Mouse (Mus musculus): Measurements from ENCODE around the gene Skp1a. TPM values are rescaled to one million over a fixed set of nuclear protein-coding genes. Genes with fewer than 3 reads are reported as not detected.
"Not testable (repeated sequence)": the region's sequence is repeated elsewhere in the genome, so short reads cannot be mapped to it uniquely, and the experiment has no call there.

The Skp1a gene
- 1,143 and 1,208 TPM in 2 replicates for polyA plus RNA-seq (2015; fragmentation: Nextera tagmentation; extraction: Ambion mirVana)

GRCm38 (mm10) chr11:52231606-52232541 lies at the start of gene Skp1a:
Gene Skp1a, plus strand, starts transcription at chr11:52231995.
- Histone ChIP-seq H3K4me3 (replicated peaks; ENCODE audit: low read length) (peak within 1 kb of the TSS; percentile 99), H3K9me3 (ENCODE audit: control insufficient read depth, low read length) (no peaks in the 10 kb centered on the region), H3K4me1 (replicated peaks; ENCODE audit: control insufficient read depth, insufficient read depth, low read length) (peaks cover 19% of the 10 kb centered on the region), H3K9ac (replicated peaks; ENCODE audit: low read depth, low read length) (peak within 1 kb of the TSS; percentile 99), H3K27me3 (replicated peaks; ENCODE audit: control insufficient read depth, insufficient read depth, low read length) (no peaks in the 10 kb centered on the region), H3K4me2 (ENCODE audit: low read length) (peak within 1 kb of the TSS; percentile 63), H3K36me3 (ENCODE audit: control insufficient read depth, insufficient read depth) (no peaks in the 10 kb centered on the region), H3K27ac (ENCODE audit: low read length) (peak within 1 kb of the TSS; percentile 100)
- under 1% methylated on average over 87 of the region's 87 CpGs for WGBS
- peak; percentile 91 for ATAC-seq

DNA sequence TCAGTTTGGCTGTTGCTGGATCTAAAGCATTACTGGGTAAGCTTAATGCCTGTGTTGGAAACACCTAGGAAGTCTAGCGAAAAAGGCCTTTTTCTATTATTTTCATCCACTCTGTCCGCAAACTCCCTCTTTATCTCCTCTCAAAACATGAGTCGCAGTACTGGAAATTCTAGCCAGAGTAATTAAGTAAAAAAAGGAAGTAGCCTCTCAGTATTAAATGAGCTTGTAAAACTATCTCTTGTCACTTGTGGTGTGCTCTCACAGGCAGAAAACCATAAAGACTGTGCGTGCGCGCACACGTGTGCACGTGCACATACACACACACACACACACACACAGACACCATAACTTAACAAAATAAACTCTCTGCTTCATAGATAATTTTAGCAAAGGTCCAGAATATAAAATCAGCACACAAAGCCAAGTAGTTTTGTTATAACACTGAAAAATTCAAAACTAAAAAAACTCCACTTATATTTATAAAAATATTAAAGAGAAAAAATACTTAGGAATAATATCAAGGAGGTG lies 35.2 kb upstream of the Skp1a start:
- 93% methylated on average over 8 of the region's 8 CpGs for WGBS
- H3K9me3 ChIP-seq (ENCODE audit: control insufficient read depth, low read length); H3K27me3 ChIP-seq (replicated peaks; ENCODE audit: control insufficient read depth, insufficient read depth, low read length); H3K4me3 ChIP-seq (replicated peaks; ENCODE audit: low read length); ATAC-seq; H3K9ac ChIP-seq (replicated peaks; ENCODE audit: low read depth, low read length); H3K36me3 ChIP-seq (ENCODE audit: control insufficient read depth, insufficient read depth); H3K4me2 ChIP-seq (ENCODE audit: low read length); H3K27ac ChIP-seq (ENCODE audit: low read length); H3K4me1 ChIP-seq (replicated peaks; ENCODE audit: control insufficient read depth, insufficient read depth, low read length): not testable (repeated sequence)

DNA sequence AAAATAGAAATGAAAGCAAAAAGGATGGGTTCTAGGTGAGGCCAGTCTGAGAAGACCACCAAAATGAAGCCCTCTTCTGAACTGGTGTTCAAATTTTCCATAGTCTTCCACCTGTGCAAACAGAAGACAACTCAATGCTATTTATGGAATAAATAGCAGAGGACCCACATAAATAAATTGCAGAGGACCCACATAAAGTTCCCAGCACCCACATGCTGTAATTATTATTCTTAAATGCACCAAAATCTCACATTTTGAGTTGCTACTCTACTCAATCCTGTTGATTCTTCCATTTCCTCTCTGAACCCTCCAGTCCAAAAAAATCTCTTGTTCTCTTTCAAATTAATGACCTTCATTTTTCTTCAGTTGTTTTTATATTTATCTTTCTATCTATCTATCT lies 17.9 kb upstream of the Skp1a start, which contains the start of gene Olfr1371:
TSS of gene Olfr1371 (minus strand) at position 101 of the 400 bp plus-strand sequence.
- Histone ChIP-seq H3K4me3 (replicated peaks; ENCODE audit: low read length) (no peak within 1 kb of the TSS), H3K27ac (ENCODE audit: low read length) (no peak within 1 kb of the TSS), H3K36me3 (ENCODE audit: control insufficient read depth, insufficient read depth) (no peaks in the 10 kb centered on the region), H3K27me3 (replicated peaks; ENCODE audit: control insufficient read depth, insufficient read depth, low read length) (no peaks in the 10 kb centered on the region), H3K4me1 (replicated peaks; ENCODE audit: control insufficient read depth, insufficient read depth, low read length) (no peaks in the 10 kb centered on the region), H3K9ac (replicated peaks; ENCODE audit: low read depth, low read length) (no peak within 1 kb of the TSS), H3K4me2 (ENCODE audit: low read length) (no peak within 1 kb of the TSS), H3K9me3 (ENCODE audit: control insufficient read depth, low read length) (no peaks in the 10 kb centered on the region)
- ATAC-seq: no peak

- Histone ChIP-seq H3K9me3 (ENCODE audit: control insufficient read depth, low read length) (no peaks in the 10 kb centered on the region), H3K9ac (replicated peaks; ENCODE audit: low read depth, low read length) (no peak overlapping the region), H3K4me2 (ENCODE audit: low read length) (0 out of 2 replicates have a peak overlapping the region, but pooled peaks have one; percentile 18), H3K4me1 (replicated peaks; ENCODE audit: control insufficient read depth, insufficient read depth, low read length) (no peaks in the 10 kb centered on the region), H3K27me3 (replicated peaks; ENCODE audit: control insufficient read depth, insufficient read depth, low read length) (no peaks in the 10 kb centered on the region; the same call in 1 of the 2 replicates), H3K4me3 (replicated peaks; ENCODE audit: low read length) (no peak overlapping the region), H3K27ac (ENCODE audit: low read length) (no peak overlapping the region), H3K36me3 (ENCODE audit: control insufficient read depth, insufficient read depth) (no peaks in the 10 kb centered on the region)
- peak; percentile 78 for ATAC-seq
- WGBS: 10% methylated on average over 4 of the region's 4 CpGs
These were observed 11.5 kb upstream of the Skp1a start for GRCm38 (mm10) chr11:52220282-52220681.

DNA sequence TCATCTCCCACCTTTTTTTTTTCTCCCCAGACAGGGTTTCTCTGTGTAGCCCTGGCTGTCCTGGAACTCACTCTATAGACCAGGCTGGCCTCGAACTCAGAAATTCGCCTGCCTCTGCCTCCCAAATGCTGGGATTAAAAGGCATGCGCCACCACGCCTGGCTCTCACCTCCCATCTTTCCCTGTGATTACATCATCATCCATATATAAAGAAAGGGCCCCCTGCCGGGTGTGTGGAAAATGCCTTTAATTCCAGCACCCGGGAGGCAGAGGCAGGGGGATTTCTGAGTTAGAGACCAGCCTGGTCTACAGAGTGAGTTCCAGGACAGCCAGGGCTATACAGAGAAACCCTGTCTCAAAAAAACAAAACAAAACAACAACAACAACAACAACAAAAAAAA lies 9.9 kb upstream of the Skp1a start:
- WGBS: 85% methylated on average over 6 of the region's 6 CpGs
- ATAC-seq; H3K4me1 ChIP-seq (replicated peaks; ENCODE audit: control insufficient read depth, insufficient read depth, low read length); H3K9me3 ChIP-seq (ENCODE audit: control insufficient read depth, low read length); H3K27ac ChIP-seq (ENCODE audit: low read length); H3K27me3 ChIP-seq (replicated peaks; ENCODE audit: control insufficient read depth, insufficient read depth, low read length); H3K4me2 ChIP-seq (ENCODE audit: low read length); H3K9ac ChIP-seq (replicated peaks; ENCODE audit: low read depth, low read length); H3K36me3 ChIP-seq (ENCODE audit: control insufficient read depth, insufficient read depth); H3K4me3 ChIP-seq (replicated peaks; ENCODE audit: low read length): not testable (repeated sequence)

GRCm38 (mm10) chr11:52222891-52223290 lies 8.9 kb upstream of the Skp1a start:
- no peak for ATAC-seq
- 79% methylated on average over 6 of the region's 6 CpGs for WGBS
- H3K4me1 ChIP-seq (replicated peaks; ENCODE audit: control insufficient read depth, insufficient read depth, low read length): no peaks in the 10 kb centered on the region
- no peaks in the 10 kb centered on the region; the same call in 1 of the 2 replicates for H3K27me3 ChIP-seq (replicated peaks; ENCODE audit: control insufficient read depth, insufficient read depth, low read length)
- no peaks in the 10 kb centered on the region for H3K9me3 ChIP-seq (ENCODE audit: control insufficient read depth, low read length)
- H3K4me3 ChIP-seq (replicated peaks; ENCODE audit: low read length): no peak overlapping the region
- no peak overlapping the region for H3K4me2 ChIP-seq (ENCODE audit: low read length)
- no peaks in the 10 kb centered on the region for H3K36me3 ChIP-seq (ENCODE audit: control insufficient read depth, insufficient read depth)
- H3K9ac ChIP-seq (replicated peaks; ENCODE audit: low read depth, low read length): no peak overlapping the region
- no peak overlapping the region for H3K27ac ChIP-seq (ENCODE audit: low read length)

DNA sequence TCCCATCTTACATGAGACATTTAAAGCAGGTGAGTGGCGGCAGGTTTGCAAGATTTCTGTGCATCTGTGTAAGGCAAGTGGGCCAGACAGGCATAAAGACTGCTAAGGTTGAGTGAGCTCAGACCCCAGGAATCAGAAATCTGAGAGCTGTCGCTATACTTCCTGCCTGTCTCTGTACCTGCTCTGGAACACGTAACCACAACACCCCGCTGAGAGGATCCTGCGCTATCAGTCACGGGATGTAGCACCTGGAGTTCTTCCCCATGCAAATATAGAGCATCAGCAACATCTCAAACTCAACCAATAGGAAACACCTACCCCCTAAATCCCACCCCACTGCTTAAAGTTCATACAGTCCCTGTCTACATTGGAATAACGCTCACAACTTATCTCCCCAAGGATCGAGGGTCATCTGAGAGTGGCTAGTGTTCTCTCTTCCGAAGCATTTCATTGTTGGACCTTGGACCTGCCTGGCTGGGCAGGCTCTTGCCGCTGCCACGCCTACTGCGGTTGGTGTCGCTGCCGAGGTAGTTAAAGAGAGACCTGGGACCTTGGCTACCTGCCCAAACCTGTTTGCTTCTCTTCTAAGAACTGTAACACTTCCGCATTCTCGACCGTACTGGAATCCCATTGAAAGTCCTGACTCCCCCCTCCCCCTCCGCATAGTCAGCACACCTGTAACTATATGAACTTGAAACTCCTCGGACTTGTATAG lies 7.7 kb upstream of the Skp1a start:
- Histone ChIP-seq H3K27me3 (replicated peaks; ENCODE audit: control insufficient read depth, insufficient read depth, low read length) (no peaks in the 10 kb centered on the region; the same call in 1 of the 2 replicates), H3K4me3 (replicated peaks; ENCODE audit: low read length) (no peak overlapping the region), H3K27ac (ENCODE audit: low read length) (no peak overlapping the region), H3K36me3 (ENCODE audit: control insufficient read depth, insufficient read depth) (no peaks in the 10 kb centered on the region), H3K4me1 (replicated peaks; ENCODE audit: control insufficient read depth, insufficient read depth, low read length) (no peaks in the 10 kb centered on the region), H3K9ac (replicated peaks; ENCODE audit: low read depth, low read length) (no peak overlapping the region), H3K9me3 (ENCODE audit: control insufficient read depth, low read length) (no peaks in the 10 kb centered on the region), H3K4me2 (ENCODE audit: low read length) (no peak overlapping the region)
- WGBS: 15% methylated on average over 19 of the region's 19 CpGs
- no peak for ATAC-seq

GRCm38 (mm10) chr11:52225986-52226599 lies 5.7 kb upstream of the Skp1a start:
- Histone ChIP-seq H3K4me3 (replicated peaks; ENCODE audit: low read length) (no peak overlapping the region), H3K27ac (ENCODE audit: low read length) (no peak overlapping the region), H3K27me3 (replicated peaks; ENCODE audit: control insufficient read depth, insufficient read depth, low read length) (no peaks in the 10 kb centered on the region; the same call in 1 of the 2 replicates), H3K4me1 (replicated peaks; ENCODE audit: control insufficient read depth, insufficient read depth, low read length) (peaks cover 4% of the 10 kb centered on the region), H3K9ac (replicated peaks; ENCODE audit: low read depth, low read length) (no peak overlapping the region), H3K36me3 (ENCODE audit: control insufficient read depth, insufficient read depth) (no peaks in the 10 kb centered on the region), H3K4me2 (ENCODE audit: low read length) (no peak overlapping the region), H3K9me3 (ENCODE audit: control insufficient read depth, low read length) (no peaks in the 10 kb centered on the region)
- WGBS: 54% methylated on average over 3 of the region's 3 CpGs
- ATAC-seq: no peak

DNA sequence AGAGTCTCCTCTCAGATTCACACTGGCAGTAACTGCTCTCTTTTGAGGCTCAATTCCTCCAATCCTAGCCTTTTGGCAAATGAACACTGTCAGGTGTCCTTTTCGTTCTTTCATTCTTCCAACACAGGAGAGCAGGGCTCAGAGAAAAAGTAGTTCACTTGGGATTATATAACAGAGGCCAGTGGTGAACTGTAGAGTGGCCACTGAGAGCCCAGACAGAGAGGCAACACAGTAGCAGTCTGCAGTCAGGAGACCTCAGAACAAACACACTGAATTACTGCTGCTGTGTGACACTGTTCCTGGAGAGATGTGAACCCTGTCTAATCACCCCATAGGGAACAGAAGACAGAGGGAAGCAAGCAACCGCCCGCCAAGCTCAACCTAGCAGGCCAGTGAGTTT lies 4.7 kb upstream of the Skp1a start:
- Histone ChIP-seq H3K9ac (replicated peaks; ENCODE audit: low read depth, low read length) (no peak overlapping the region), H3K4me2 (ENCODE audit: low read length) (no peak overlapping the region)

More for the DNA sequence above, 4.7 kb upstream of the Skp1a start:
- ATAC-seq: no peak
- Histone ChIP-seq H3K4me1 (replicated peaks; ENCODE audit: control insufficient read depth, insufficient read depth, low read length) (peaks cover 5% of the 10 kb centered on the region), H3K9me3 (ENCODE audit: control insufficient read depth, low read length) (no peaks in the 10 kb centered on the region), H3K27ac (ENCODE audit: low read length) (no peak overlapping the region), H3K27me3 (replicated peaks; ENCODE audit: control insufficient read depth, insufficient read depth, low read length) (no peaks in the 10 kb centered on the region; the same call in 1 of the 2 replicates), H3K4me3 (replicated peaks; ENCODE audit: low read length) (no peak overlapping the region), H3K36me3 (ENCODE audit: control insufficient read depth, insufficient read depth) (no peaks in the 10 kb centered on the region)
- 72% methylated on average over 3 of the region's 3 CpGs for WGBS

Measured in forebrain, embryonic 16.5 days (tissue).